Mouse (Mus musculus): Measurements from ENCODE around the gene Ercc6.

The Ercc6 gene

DNA sequence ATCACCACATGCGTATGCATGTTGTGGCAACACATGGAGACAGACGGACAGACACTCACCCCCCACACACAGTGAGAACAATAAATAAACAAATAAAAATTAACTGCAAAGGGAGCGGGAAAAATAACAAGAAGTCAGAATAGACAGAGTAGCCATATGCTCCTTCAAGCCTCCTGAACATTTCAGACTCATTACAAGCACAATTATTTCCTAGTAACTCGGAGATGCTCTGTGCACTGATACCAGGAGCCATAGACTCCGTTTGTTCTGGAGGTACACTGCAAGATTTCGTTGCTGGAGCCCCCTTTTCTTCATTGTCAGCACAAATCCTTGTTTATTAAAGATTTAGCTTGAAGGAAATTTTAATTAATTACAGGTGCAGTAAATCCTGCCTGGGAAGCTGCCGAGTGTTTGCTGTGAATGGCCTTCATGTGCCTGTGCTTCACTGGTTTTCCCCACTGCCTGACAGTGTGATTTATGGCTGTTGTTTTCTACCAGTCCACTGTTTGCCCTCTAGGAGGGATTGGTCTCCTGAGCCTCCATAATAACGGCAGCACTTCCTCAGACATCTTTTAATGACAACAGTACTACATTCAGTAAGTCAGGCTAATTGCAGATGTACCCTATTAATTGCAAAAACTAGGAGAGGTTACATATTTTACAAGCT lies 41.7 kb downstream of the Ercc6 start:
- in situ Hi-C loops (cut with MboI; ENCODE audit: unreplicated experiment in 2 of 2): no loop called here

DNA sequence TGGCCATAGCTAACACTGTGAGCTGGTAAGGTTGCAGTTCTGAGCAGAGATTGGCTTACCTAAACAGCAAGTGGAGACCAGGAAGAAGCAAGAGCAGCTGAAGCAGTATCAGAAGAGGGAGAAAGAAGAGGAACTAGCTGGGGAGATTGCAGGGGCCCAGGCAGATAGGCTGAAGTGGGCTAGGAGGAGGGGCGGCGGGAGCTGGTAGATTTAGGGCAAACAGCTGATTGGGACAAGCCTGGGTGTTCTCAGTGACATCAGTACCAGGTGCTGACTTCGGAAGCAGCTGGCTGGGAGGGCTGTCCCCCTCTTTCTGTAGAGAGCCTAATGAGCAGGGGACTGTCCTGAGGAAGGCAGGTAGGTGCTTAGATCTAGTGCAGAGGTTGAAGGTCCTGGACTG lies 48.1 kb downstream of the Ercc6 start:
- in situ Hi-C loops (cut with MboI; ENCODE audit: unreplicated experiment in 2 of 2): no loop called here

DNA sequence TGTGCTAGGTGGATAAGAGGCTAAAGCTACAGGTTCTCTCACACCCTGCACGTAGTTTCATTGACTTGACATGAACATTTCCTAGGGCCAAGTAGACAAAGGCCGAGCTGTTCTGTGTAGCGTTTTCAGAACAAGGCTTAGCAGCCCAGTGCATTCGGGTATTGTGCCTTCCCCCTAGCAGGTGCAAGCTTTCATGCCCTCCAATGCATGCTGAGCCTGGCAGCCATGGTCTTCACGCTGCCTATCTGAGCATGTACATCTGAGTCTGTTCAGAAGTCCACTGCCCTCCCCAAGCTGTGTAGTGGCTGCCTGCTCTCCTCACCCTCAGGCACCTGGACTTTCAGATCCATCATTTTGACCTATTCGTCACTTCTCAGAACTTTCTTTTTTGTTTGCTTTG lies 50.3 kb downstream of the Ercc6 start:
- in situ Hi-C loops (cut with MboI; ENCODE audit: unreplicated experiment in 2 of 2): no loop called here

DNA sequence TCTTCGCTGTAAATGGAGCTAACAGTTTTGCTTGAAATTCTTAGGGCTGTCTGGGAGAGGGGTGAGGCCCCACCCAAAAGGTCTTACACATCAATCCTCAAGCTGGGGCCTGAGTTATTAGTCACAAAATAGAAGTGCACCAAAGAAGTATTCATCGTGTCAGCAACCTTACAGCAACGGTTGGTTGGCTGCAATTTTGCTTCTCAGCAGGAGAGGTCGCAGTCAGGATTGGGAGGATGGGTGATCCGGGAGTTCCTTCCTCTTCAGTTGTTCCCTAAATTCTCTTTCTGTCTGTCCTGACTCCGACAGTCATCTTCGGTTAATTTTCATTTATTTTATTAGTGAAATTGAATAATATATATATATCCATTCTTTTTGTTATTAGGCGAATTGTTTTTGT lies 59.2 kb downstream of the Ercc6 start:
- in situ Hi-C loops (cut with MboI; ENCODE audit: unreplicated experiment in 2 of 2): no loop called here

DNA sequence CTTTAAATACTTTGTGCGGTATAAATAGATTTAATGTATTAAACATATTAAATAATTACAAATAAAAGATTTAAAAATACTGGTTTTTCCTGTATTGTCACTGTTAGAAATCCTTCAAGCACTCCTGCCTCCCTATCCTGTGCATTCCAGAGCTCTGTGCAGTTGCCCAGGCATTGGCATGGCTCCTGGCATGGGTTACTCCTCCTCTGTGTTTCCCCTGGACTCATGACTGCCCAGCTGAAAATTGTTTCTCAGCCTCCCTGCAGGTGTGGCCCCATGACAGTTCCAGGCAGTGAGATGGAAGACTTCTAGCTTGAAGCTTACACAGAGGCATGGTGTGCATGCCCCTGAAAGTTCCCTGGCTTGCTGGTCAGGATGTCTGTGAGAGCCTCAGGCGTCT lies 65.1 kb downstream of the Ercc6 start:
- in situ Hi-C loops (cut with MboI; ENCODE audit: unreplicated experiment in 2 of 2): no loop called here

DNA sequence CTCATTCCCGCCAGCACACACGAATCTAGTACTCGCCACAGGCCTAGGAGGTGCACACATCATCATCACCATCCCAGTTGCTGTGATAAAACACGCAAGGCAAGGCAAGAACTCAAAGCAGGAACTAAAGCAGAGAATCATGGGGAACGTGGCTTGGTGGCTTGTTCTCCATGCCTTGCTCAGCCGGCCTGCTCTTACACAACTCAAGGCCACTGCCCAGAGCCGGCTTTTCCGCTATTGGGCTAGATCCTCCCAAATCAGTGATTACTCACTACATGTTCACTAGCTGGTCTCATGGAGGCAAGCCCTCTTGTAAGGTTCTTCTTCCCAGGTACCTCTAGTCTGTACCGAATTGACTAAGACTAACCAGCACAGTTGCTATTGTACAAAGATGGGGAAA lies 70.4 kb downstream of the Ercc6 start:
- in situ Hi-C loops (cut with MboI; ENCODE audit: unreplicated experiment in 2 of 2): loop anchor here (5.0 kb wide), 2 partner anchors 46 to 51 kb away; no protein-coding TSS in a partner anchor

DNA sequence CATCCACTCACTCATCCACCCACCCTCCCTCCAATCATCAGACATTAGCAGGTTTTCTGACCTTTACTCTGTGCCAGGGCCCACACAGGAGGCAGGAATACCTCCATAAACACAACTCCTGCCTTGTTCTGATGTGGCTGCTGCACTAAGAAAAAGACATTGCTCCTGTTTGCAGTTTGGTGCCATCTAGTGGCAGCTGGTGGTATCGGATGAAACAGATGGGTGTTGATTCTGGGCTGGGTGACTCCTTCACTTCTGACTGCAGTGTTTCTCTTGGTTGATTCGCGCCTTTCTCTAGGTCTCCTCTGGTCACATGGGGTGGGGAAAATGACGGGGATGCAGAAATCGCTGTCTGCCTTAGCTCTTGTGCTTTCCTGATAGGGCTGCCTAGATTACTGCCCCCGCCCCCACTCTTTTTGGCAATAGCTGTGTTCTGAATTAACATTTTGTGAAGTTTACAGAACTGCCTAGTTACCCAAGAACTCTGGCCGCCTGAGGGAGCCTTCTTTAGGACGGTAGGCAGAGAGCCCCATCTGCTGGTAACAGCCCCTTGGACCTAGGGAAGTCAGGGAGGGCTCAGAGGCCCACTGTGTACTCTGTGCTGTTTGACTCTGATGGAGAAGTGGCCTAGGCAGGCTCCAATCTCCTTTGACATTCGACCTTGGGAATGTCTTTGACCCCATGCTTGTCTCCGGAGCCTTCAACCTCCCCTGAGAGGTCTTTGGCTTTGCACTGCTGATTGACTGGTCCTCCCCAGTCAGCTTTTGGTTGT lies 73.9 kb downstream of the Ercc6 start:
- in situ Hi-C loops (cut with MboI; ENCODE audit: unreplicated experiment in 2 of 2): no loop called here

DNA sequence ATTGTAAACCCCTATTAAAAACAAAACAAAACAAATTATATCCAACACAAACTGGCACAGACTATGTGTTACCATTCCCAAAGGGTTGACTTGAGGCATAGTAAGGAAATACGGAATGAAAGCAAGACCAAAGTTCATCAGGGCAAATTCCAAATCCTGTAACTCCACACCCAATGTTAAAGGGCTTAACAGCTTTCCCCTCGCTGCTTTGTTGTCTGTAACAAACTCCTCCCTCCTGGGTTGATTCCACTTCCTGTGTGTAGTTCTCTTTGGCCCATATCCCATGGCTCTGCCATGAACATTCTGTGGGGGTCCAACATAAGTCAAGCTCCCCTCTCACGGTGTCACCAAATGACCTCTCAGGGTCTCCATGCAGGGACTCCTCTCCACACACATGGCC lies 77.1 kb downstream of the Ercc6 start:
- in situ Hi-C loops (cut with MboI; ENCODE audit: unreplicated experiment in 2 of 2): no loop called here

DNA sequence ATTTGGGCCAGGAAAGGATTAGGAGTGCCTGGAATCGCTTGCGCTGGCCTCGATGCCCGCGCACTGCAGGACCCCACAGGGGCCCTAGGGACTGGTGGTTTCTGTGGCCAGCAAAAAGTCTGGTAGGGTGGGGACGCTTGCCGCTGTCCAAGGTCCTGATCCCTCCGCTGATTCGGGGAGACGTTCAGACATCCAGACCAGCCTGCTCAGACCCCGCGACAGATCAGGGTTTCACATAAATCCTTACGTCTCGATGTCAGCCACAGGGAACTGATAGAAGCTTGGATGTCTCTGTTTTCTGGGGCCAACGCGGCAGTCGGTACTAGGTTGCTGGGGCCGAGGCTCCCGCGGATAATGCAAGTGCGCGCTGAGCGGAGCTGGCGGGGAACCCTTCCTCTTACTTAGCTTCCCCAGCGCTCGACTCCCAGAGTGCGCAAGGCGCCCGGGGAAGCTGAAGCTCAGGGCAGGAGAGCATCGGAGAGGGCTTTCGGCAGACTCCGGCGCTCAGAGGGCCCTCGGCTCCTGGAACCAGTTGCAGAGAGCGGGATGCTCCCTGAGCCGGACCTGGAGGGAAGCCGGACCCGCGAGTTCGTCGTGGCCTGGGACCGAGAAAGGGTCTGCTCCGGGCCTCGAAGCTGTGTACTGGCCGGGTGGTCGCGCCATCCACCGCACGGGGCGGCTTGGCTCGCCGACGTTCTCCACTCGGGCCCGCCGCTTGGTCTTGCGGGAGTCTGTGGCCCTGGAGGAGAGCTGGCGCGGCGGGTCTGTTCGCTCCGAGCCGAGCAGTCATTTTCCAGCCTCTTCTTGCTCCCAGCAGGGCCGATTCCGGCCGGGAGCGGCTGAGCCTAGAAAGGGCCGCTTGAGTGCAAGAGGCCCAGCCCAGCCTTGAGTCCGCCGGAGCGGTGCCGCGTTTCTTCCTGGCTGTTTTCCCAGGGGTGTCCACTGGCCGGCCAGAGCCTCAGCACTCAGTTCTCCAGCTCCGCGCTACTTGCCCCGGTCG lies 84.2 kb downstream of the Ercc6 start:
- in situ Hi-C loops (cut with MboI; ENCODE audit: unreplicated experiment in 2 of 2): no loop called here

DNA sequence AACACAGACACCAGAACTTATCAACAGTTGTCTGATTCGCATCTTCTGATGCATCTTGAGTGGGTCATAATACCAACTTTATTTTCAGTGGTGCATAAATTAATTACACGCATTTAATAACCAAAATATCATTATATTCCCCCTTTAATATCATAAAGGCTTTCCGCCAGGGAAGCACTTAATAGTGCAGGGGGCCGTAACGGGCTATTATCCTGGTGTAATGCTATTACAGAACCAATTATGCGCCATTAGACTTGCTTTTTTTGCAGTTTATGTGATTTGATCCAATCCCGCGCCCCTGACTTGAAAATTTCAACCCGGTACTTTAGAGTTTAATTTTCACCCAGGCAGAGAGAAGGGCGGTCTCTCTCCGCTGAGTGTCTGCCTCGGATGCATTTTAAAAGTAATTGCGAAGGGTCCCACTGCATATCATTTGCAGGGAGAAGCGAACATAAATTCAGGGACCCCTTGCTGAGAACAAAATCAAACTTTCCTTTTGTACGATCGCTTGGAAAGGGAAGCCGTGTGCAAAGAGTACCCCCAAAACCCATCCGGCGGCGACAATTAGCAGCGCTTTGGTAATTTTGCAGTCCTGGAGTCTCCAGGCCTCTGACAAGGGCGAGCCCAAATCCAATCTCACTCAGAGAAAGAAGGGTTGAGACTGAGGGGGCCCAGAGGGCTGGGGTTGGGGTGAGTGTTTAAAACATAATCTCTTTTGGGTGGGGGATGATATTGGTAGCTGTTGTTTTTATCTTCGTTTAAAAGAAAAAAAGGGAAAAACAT lies 85.3 kb downstream of the Ercc6 start:
- in situ Hi-C loops (cut with MboI; ENCODE audit: unreplicated experiment in 2 of 2): no loop called here

DNA sequence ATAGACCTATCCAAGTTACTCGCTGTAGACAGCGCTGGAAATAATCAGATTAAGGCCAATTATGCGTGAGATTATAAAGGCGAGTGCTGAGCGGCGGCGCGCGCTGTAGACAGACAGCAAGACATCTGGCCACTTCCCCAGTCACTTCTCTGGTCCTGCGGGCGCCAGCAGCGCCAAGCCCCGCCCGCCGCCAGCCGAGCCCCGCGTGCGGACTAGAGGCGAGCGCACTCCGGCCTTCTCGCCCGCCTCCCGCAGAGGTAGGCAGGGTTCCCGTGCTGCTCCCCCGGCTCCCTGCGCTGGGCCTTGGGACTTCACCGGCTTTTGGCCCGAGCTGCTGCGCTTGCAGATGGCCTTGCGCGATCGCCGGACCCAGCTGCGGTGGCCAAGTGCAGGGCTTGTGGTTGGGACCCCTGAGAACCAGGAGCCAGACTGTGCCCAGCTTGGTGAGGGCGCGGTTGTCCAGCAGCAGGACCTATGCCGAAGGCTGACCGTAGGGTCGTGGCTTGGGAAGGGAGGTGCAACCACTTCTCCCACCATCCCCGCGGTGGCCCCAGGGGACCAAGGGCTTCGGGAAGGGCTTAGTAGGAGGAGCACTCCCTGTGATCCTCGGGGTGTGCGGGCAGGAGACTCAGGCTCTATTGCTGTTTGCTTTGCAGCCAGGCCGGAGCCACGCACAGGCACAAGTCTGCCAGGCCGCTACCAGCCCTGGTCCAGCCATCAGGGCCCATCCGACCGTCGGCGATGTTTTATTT lies 86.1 kb downstream of the Ercc6 start, which contains the start of gene Prrxl1:
Gene Prrxl1 (plus strand): TSS at position 118 of the 752 bp plus-strand sequence.
- in situ Hi-C loops (cut with MboI; ENCODE audit: unreplicated experiment in 2 of 2): loop anchor here in 1 of 2 experiments (10.0 kb wide), 1 partner anchor 365 kb away; no protein-coding TSS in a partner anchor

DNA sequence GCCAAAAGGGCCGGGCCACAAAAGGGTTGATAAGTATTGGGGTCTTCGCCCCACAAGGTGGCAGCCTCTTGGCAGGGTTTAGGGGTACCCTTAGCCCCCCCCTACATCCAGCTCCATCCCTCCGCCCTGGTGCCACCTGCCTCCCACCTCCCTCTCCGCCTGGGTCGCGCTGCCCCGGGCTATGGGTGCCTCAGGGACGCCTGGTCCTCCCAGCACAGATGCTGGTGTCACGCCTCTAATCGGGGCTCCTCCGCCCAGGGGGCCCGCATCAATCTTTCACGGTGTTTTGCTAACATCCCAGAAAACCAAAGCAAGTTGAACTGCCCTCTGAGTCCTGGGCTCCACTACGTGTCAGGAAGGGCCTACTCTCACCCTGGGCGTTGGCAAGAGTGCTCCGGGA lies 86.8 kb downstream of the Ercc6 start:
- in situ Hi-C loops (cut with MboI; ENCODE audit: unreplicated experiment in 2 of 2): loop anchor here in 1 of 2 experiments (10.0 kb wide), 1 partner anchor 365 kb away; no protein-coding TSS in a partner anchor

DNA sequence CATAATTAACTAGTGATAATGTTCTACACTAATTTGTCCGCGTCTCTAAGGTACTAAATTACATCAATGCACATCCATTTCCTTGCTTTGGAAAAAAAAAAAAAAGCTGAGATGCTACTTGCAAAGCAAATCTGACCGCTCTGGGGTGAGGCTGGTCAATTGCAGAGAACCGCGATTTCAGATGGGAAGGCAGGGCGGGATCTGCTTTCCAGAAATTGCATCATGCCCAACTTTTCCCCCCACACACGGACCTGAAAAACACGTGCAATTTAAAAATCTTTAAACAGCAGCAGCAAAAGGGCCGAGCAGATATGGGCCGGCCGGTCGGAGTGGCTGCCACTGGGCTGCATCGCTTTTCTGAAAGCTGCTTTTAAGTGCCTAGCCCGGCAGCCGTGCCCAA lies 92.2 kb downstream of the Ercc6 start:
- in situ Hi-C loops (cut with MboI; ENCODE audit: unreplicated experiment in 2 of 2): loop anchor here in 1 of 2 experiments (10.0 kb wide), 1 partner anchor 359 kb away; no protein-coding TSS in a partner anchor

DNA sequence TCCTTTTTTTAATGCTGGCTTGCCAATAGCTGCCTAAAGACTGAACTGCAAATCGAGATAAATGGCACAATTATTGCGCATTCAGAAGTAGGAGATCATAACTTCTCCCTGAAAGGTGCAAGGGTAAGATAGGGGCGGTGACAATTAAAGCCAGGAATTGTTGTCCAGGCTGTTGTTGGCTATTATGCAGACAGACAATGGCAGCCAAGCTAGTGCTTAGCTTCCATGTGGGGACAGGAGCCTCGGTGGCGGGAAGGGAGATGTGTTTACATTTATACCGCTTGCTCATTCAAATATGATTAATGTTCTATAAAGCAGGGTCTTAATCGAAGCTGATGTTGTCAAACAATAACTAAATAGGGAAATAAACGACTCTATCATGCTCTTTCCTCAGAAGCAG lies 93.0 kb downstream of the Ercc6 start:
- in situ Hi-C loops (cut with MboI; ENCODE audit: unreplicated experiment in 2 of 2): loop anchor here in 1 of 2 experiments (10.0 kb wide), 1 partner anchor 358 kb away; no protein-coding TSS in a partner anchor

DNA sequence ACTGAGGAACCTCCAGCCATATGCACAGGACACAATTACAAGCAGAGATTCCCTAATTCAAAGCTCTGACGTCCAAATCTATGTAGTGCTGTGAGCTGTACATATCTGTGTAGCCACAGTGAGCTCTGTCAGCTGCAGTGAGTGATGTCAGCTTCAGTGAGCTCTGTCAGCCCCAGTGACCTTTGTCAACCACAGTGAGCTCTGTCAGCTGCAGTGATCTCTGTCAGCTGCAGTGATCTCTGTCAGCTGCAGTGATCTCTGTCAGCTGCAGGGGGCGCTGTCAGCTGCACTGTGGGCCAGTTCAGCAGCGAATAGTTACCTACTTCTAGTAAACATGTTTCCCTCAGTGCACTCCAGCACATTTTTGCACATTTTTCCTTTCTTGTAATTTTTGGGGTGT lies 96.1 kb downstream of the Ercc6 start:
- in situ Hi-C loops (cut with MboI; ENCODE audit: unreplicated experiment in 2 of 2): loop anchor here in 1 of 2 experiments (10.0 kb wide), 1 partner anchor 355 kb away; no protein-coding TSS in a partner anchor

DNA sequence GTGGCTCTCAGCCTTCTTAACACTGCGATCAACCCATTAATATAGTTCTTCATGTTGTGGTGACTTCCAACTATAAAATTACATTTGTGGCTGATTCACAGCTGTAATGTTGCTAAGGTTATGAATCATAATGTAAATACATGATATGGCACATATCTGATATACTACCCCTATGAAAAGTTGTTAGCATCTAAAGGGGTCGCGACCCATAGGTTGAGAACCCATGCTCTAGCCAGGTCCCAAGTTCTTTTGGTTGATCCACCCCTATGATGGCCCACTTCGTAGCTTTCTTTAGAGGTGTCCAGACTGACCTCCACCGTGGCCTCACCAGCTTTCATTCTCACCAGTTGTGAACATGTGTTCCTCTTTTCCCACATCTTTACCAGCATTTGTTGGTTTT lies 103.9 kb downstream of the Ercc6 start:
- in situ Hi-C loops (cut with MboI; ENCODE audit: unreplicated experiment in 2 of 2): no loop called here

DNA sequence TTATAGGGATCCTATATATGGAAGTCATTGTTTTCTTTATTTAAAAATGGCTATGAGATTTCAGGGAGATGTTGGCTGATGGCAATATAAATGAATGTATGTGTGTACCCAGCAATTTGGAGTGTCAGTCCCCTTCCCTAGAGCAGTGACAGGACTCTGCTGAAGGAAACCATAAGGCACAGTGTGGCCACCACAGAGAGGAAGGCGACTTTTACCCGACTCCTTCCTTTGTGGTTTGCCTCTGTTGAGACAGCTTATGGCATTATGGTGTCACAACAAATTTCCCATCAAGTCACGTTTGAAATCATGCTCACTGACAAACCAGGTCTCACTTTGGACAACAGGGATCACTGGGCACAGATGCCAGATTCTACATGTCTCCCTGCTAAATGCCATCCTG lies 110.9 kb downstream of the Ercc6 start:
- in situ Hi-C loops (cut with MboI; ENCODE audit: unreplicated experiment in 2 of 2): no loop called here

DNA sequence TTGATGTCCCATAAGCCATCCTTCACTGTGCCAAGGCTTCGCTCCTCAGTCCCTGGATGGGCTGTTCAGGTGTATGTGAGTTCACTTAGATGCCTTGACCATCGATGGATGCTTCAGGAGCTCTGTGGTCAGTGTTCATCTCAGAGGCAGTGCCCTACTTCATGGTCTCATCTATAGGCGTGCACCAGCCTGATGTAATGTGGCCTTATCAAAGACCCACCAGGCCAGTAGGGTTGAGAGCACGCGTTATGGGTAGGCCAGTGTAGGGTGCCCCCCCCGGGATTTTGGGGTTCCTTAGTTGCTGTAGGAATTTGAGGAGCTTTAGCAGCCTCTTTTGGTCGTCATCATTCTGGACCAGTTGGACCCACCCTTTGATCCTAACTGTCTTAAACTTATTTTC lies 111.5 kb downstream of the Ercc6 start:
- in situ Hi-C loops (cut with MboI; ENCODE audit: unreplicated experiment in 2 of 2): no loop called here

DNA sequence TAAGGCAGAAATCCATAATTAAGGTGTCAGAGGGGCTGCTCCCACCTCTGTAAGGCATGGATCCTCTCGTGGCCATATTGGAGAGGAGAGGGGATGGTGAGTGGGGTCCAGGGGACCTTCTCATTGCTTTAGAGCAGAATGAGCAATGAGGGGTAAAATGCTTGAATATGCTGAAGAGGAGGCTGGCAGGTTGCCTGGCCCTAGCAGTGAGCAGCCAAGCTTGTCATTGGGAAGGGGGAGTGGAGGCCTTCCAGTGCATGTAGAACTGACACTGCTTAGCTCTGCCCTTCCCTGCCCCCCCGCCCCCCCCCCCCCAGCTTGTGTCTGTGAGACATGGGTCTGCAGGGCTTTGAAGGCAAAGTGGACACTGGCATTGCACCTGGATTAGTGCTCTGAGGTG lies 114.0 kb downstream of the Ercc6 start:
- in situ Hi-C loops (cut with MboI; ENCODE audit: unreplicated experiment in 2 of 2): no loop called here
